In the genomic region with DNA sequence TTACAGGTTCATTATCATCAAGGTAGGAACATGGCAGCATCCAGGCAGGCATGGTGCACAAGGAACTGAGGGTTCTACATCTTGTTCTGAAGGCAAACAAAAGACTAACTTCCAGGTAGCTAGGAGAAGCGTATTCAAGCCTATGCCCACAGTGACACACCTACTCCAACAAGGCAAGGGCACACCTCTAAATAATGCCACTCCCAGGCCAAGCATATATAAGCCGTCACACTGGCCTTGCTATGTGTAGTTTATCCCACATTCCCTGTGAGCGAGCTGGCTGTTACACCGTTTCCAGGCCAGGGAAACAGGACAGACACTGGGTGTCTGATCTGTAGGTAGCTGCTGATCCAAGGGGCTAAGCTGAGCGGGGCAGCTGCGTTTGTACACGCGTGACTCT, we compare ENCODE assay signal across 25 mouse cellular contexts. TPM values are rescaled to one million over a fixed set of nuclear protein-coding genes. Genes with fewer than 3 reads are reported as not detected.
A peak's percentile ranks its signal among the peaks of the same experiment; 100 is the strongest.
DNase-seq lines count a peak whose midpoint lies in the region; ATAC-seq and TF ChIP-seq lines count a peak whose summit lies in the region.
"Had no signal": no experiment of that assay in that cellular context is flagged by ENCODE, and none has a peak within 500 bp of the region (broad histone marks: within the 10 kb centered on the region; RNA-seq: fewer than 3 reads in every experiment).

No protein-coding gene starts in this region.

- TF ChIP-seq CTCF in stomach, postnatal 0 days (IDR thresholded peaks at IDR 0.05; ENCODE audit: low read depth): no peak

- H3K4me2 ChIP-seq in stomach, embryonic 15.5 days: no peak overlapping the region
- H3K4me2 ChIP-seq in stomach, embryonic 16.5 days (ENCODE audit: low read depth, low read length): no peak overlapping the region
- no peak overlapping the region for H3K4me2 ChIP-seq in stomach, postnatal 0 days (replicated peaks; ENCODE audit: low read depth)

- ATAC-seq in stomach, embryonic 15.5 days (ENCODE audit: insufficient read depth, low FRiP score, low read depth): 0 out of 2 replicates have a peak, but pooled peaks have one; percentile 18
- peak; percentile 67; the same call in 1 of the 2 replicates for ATAC-seq in stomach, embryonic 16.5 days (ENCODE audit: insufficient read depth, low FRiP score)
- ATAC-seq in stomach, postnatal 0 days (ENCODE audit: low FRiP score, low TSS enrichment): peak; percentile 91
- ATAC-seq in CD4-positive, CD25-positive, alpha-beta regulatory T cell, adult 4 months: no peak
- ATAC-seq: activated CD4-positive, CD25-positive, alpha-beta regulatory T cell, adult 4 months; Patski had no signal

- no peak for TF ChIP-seq EP300 in stomach, postnatal 0 days (optimal IDR thresholded peaks at IDR 0.05)

- no peak overlapping the region for H3K27ac ChIP-seq in stomach, embryonic 15.5 days
- no peak overlapping the region for H3K27ac ChIP-seq in stomach, embryonic 16.5 days (ENCODE audit: low read length)
- no peak overlapping the region for H3K27ac ChIP-seq in stomach, postnatal 0 days (replicated peaks)

- DNase-seq in stomach, postnatal 0 days (ENCODE audit: low spot score): peak; percentile 62
- DNase-seq in layer of hippocampus, postnatal 36 days: no peak
- DNase-seq in yolk sac, embryonic 10.5 days (ENCODE audit: low spot score): no peak
- DNase-seq: adrenal gland, adult 2 months; adrenal gland, adult 8-10 months; adrenal gland, postnatal 10 days; adrenal gland, postnatal 14 days; adrenal gland, postnatal 25 days; adrenal gland, postnatal 36 days; B cell, adult 2 months; cerebellum, adult 11 months; cerebellum, adult 11-12 months; cerebellum, adult 18-20 months; cerebellum, adult 2 months had no signal

- H3K9me3 ChIP-seq in stomach, embryonic 15.5 days: no peaks in the 10 kb centered on the region
- no peaks in the 10 kb centered on the region for H3K9me3 ChIP-seq in stomach, embryonic 16.5 days (replicated peaks; ENCODE audit: control insufficient read depth, low read length)
- no peaks in the 10 kb centered on the region for H3K9me3 ChIP-seq in stomach, postnatal 0 days (ENCODE audit: control insufficient read depth, low read length)
- H3K9me3 ChIP-seq: G1E had no signal

- H3K9ac ChIP-seq in stomach, embryonic 15.5 days: no peak overlapping the region
- H3K9ac ChIP-seq in stomach, embryonic 16.5 days (ENCODE audit: low read length): no peak overlapping the region
- no peak overlapping the region for H3K9ac ChIP-seq in stomach, postnatal 0 days (ENCODE audit: low read length)

- no peaks in the 10 kb centered on the region for H3K4me1 ChIP-seq in stomach, embryonic 15.5 days
- no peaks in the 10 kb centered on the region for H3K4me1 ChIP-seq in stomach, embryonic 16.5 days (ENCODE audit: control insufficient read depth, insufficient read depth, low read length)
- H3K4me1 ChIP-seq in stomach, postnatal 0 days (replicated peaks; ENCODE audit: control insufficient read depth, insufficient read depth): no peaks in the 10 kb centered on the region

- H3K4me3 ChIP-seq in stomach, embryonic 15.5 days (replicated peaks): no peak overlapping the region
- no peak overlapping the region for H3K4me3 ChIP-seq in stomach, embryonic 16.5 days (replicated peaks; ENCODE audit: low read length)
- no peak overlapping the region for H3K4me3 ChIP-seq in stomach, postnatal 0 days (ENCODE audit: low read depth, low read length)

- no peaks in the 10 kb centered on the region for H3K27me3 ChIP-seq in stomach, embryonic 15.5 days (replicated peaks)
- H3K27me3 ChIP-seq in stomach, embryonic 16.5 days (ENCODE audit: control insufficient read depth, insufficient read depth, low read length): no peaks in the 10 kb centered on the region
- H3K27me3 ChIP-seq in stomach, postnatal 0 days (ENCODE audit: control insufficient read depth, insufficient read depth, low read length): no peaks in the 10 kb centered on the region
- H3K27me3 ChIP-seq: CH12.LX, Patski had no signal

- 89% methylated on average over 8 of the region's 8 CpGs for WGBS in stomach, embryonic 15.5 days
- WGBS in stomach, embryonic 16.5 days: 84% methylated on average over 8 of the region's 8 CpGs
- WGBS in stomach, postnatal 0 days: 79% methylated on average over 8 of the region's 8 CpGs

- peaks cover 88% of the 10 kb centered on the region for H3K36me3 ChIP-seq in stomach, embryonic 15.5 days
- peaks cover 56% of the 10 kb centered on the region for H3K36me3 ChIP-seq in stomach, embryonic 16.5 days (ENCODE audit: control insufficient read depth, insufficient read depth, low read length)
- peaks cover 52% of the 10 kb centered on the region for H3K36me3 ChIP-seq in stomach, postnatal 0 days (ENCODE audit: control insufficient read depth, insufficient read depth, low read length)

RNA-seq across cellular contexts. Expression of gene Rbm38, which starts 8.9 kb away (rescaled TPM):
- polyA plus RNA-seq in stomach, embryonic 15.5 days (2015; fragmentation: Nextera tagmentation; extraction: Ambion mirVana): 43.6 and 56.6 TPM in 2 replicates
- polyA plus RNA-seq in stomach, embryonic 16.5 days (2015; fragmentation: Nextera tagmentation; extraction: Ambion mirVana): 43.9 and 49.5 TPM in 2 replicates
- polyA plus RNA-seq in stomach, postnatal 0 days (2015; fragmentation: Nextera tagmentation; extraction: Ambion mirVana): 24.9 and 25.4 TPM in 2 replicates
- 1 to 10 TPM; 3.8 to 4.6 TPM for total RNA-seq in layer of hippocampus, postnatal 36 days (2021)
- 100 to 1,000 TPM; 154 to 194 TPM for polyA plus RNA-seq in CD4-positive, CD25-positive, alpha-beta regulatory T cell, adult 4 months (2017; shearing (Covaris generic))

RNA-seq across cellular contexts. Expression of gene Rae1, which starts 11.5 kb away (rescaled TPM):
- 110 and 118 TPM in 2 replicates for polyA plus RNA-seq in stomach, embryonic 15.5 days (2015; fragmentation: Nextera tagmentation; extraction: Ambion mirVana)
- polyA plus RNA-seq in stomach, embryonic 16.5 days (2015; fragmentation: Nextera tagmentation; extraction: Ambion mirVana): 102 TPM in 2 replicates
- polyA plus RNA-seq in stomach, postnatal 0 days (2015; fragmentation: Nextera tagmentation; extraction: Ambion mirVana): 66.8 and 68.7 TPM in 2 replicates
- 10 to 100 TPM; 72.9 to 77.0 TPM for total RNA-seq in layer of hippocampus, postnatal 36 days (2021)
- polyA plus RNA-seq in CD4-positive, CD25-positive, alpha-beta regulatory T cell, adult 4 months (2017; shearing (Covaris generic)): 10 to 100 TPM; 44.2 to 44.5 TPM

RNA-seq across cellular contexts. Expression of gene Spo11, which starts 33.9 kb away (rescaled TPM):
- 0.06 and 0.31 TPM in 2 replicates for polyA plus RNA-seq in stomach, embryonic 15.5 days (2015; fragmentation: Nextera tagmentation; extraction: Ambion mirVana)
- 0.44 and 0.86 TPM in 2 replicates for polyA plus RNA-seq in stomach, embryonic 16.5 days (2015; fragmentation: Nextera tagmentation; extraction: Ambion mirVana)
- polyA plus RNA-seq in stomach, postnatal 0 days (2015; fragmentation: Nextera tagmentation; extraction: Ambion mirVana): 0.02 TPM in 2 replicates
- not detected for total RNA-seq in layer of hippocampus, postnatal 36 days (2021)
- 1 to 10 TPM; 3.3 to 3.8 TPM for polyA plus RNA-seq in CD4-positive, CD25-positive, alpha-beta regulatory T cell, adult 4 months (2017; shearing (Covaris generic))
- total RNA-seq: adrenal gland, adult 18-20 months; adrenal gland, adult 2 months; adrenal gland, adult 8-10 months; adrenal gland, postnatal 10 days; adrenal gland, postnatal 14 days; adrenal gland, postnatal 25 days; adrenal gland, postnatal 36 days; adrenal gland, postnatal 4 days; G1E; MEL had no signal
- polyA plus RNA-seq: adrenal gland, adult 2 months; C2C12; G1E had no signal
